Mouse (Mus musculus) sigmoid colon, adult 10 weeks (tissue): Measurements from ENCODE around the gene Ctla2b. TPM values are rescaled to one million over a fixed set of nuclear protein-coding genes. Genes with fewer than 3 reads are reported as not detected.

ENCODE experiments used
- polyA plus RNA-seq: library from polyadenylated mRNA; stranded (reverse); fragments of 350-450 nt; fragmentation: Illumina TruSeq; extraction: RNeasy Lipid Tissue Mini Kit (QIAGEN cat#74804); gene quantifications from one replicate; pipeline ENCODE4 v1.2.3, GENCODE M21; 2014; ENCODE audit warnings: low read depth, low replicate concordance

The Ctla2b gene
- 7.9 TPM for polyA plus RNA-seq

GRCm38 (mm10) chr13:60897328-60897727 is at the start of gene Ctla2b:
Gene Ctla2b, minus strand, starts transcription at chr13:60897447.

GRCm38 (mm10) chr13:60941884-60942283 is 44.6 kb upstream of the Ctla2b start, which contains the start of gene Tpbpa:
Gene Tpbpa, minus strand, starts transcription at chr13:60941984.

GRCm38 (mm10) chr13:60936500-60936901 is 39.3 kb upstream of the Ctla2b start, which contains the start of the genes Gm49391 and Ctla2a:
Gene Gm49391, minus strand, starts transcription at chr13:60936571.
Gene Ctla2a, minus strand, starts transcription at chr13:60936625.

GRCm38 (mm10) chr13:60935490-60935889 is 38.2 kb upstream of the Ctla2b start, which contains the start of gene Gm49393:
Gene Gm49393, minus strand, starts transcription at chr13:60935590.

GRCm38 (mm10) chr13:60904780-60905179 is 7.5 kb upstream of the Ctla2b start, which contains the start of gene Tpbpb:
Gene Tpbpb, minus strand, starts transcription at chr13:60904880.

GRCm38 (mm10) chr13:60896794-60897193 is 453 bp downstream of the Ctla2b start, which contains the start of gene Gm49392:
Gene Gm49392, minus strand, starts transcription at chr13:60896894.

GRCm38 (mm10) chr13:60864281-60864680 is 33.0 kb downstream of the Ctla2b start, which contains the start of gene 4930486L24Rik:
Gene 4930486L24Rik, minus strand, starts transcription at chr13:60864475.

Other genes starting within 250 kb of the Ctla2b start
- gene BC051665, start 111.1 kb downstream of the Ctla2b start, polyA plus RNA-seq, result not detected
- not detected for gene Ctsll3, start 94.6 kb downstream of the Ctla2b start, polyA plus RNA-seq
- not detected for gene 4930486L24Rik, start 33.0 kb downstream of the Ctla2b start, polyA plus RNA-seq
- gene Gm49392, start 553 bp downstream of the Ctla2b start, polyA plus RNA-seq, result not detected
- not detected for gene Tpbpb, start 7.4 kb upstream of the Ctla2b start, polyA plus RNA-seq
- not detected for gene Gm49393, start 38.1 kb upstream of the Ctla2b start, polyA plus RNA-seq
- 14.2 TPM for gene Gm49391, start 39.1 kb upstream of the Ctla2b start, polyA plus RNA-seq
- gene Ctla2a, start 39.2 kb upstream of the Ctla2b start, polyA plus RNA-seq, result 40.8 TPM
- not detected for gene Tpbpa, start 44.5 kb upstream of the Ctla2b start, polyA plus RNA-seq
- not detected for gene Ctsj, start 108.5 kb upstream of the Ctla2b start, polyA plus RNA-seq
- gene Ctsq, start 143.2 kb upstream of the Ctla2b start, polyA plus RNA-seq, result not detected